Mouse (Mus musculus) embryonic facial prominence, embryonic 12.5 days (tissue): ENCODE measurements around the gene Rap1gap2. TPM values are rescaled to one million over a fixed set of nuclear protein-coding genes. Genes with fewer than 3 reads are reported as not detected.

ENCODE experiments used
- ATAC-seq: fragments of 200-750 bp; cut with Nextera tagmentation; 2 replicates; pipeline ENCODE4 v1.8.0; 2017; ENCODE audit not compliant: insufficient number of reproducible peaks, insufficient read depth, low FRiP score, low TSS enrichment
- H3K27ac ChIP-seq: fragments of 300-500 bp; sonication (generic); 2 replicates; pipeline ENCODE4 v1.5.1; 2016; ENCODE audit warnings: mild to moderate bottlenecking
- H3K27me3 ChIP-seq: fragments of 300-500 bp; sonication (generic); 2 replicates; pipeline ENCODE4 v1.6.1; 2016; ENCODE audit warnings: mild to moderate bottlenecking, moderate library complexity
- H3K36me3 ChIP-seq: fragments of 300-500 bp; sonication (generic); 2 replicates; pipeline ENCODE4 v1.6.1; 2016; ENCODE audit warnings: mild to moderate bottlenecking
- H3K4me1 ChIP-seq: fragments of 300-500 bp; sonication (generic); 2 replicates; pipeline ENCODE4 v1.6.1; 2016
- H3K4me2 ChIP-seq: fragments of 300-500 bp; sonication (generic); replicated peaks from 2 replicates; pipeline ENCODE4 v1.6.1; 2016; ENCODE audit warnings: mild to moderate bottlenecking, moderate library complexity
- H3K4me3 ChIP-seq: fragments of 300-500 bp; sonication (generic); 2 replicates; pipeline ENCODE4 v1.5.1; 2016; ENCODE audit warnings: mild to moderate bottlenecking
- H3K9ac ChIP-seq: fragments of 300-500 bp; sonication (generic); 2 replicates; pipeline ENCODE4 v1.6.1; 2016; ENCODE audit warnings: mild to moderate bottlenecking, moderate library complexity
- H3K9me3 ChIP-seq: fragments of 300-500 bp; sonication (generic); 2 replicates; pipeline ENCODE4 v1.6.1; 2016; ENCODE audit warnings: mild to moderate bottlenecking, moderate library complexity
- WGBS: fragments of 180-500 bp; shearing (Covaris S2); methylation state at CpG from one replicate; pipeline ENCODE4 v1.1.7; 2016; 5-methylcytosine and 5-hydroxymethylcytosine counted together
- polyA plus RNA-seq: library from polyadenylated mRNA; unstranded; fragments of >200 nt; fragmentation: Nextera tagmentation; extraction: Ambion mirVana; gene quantifications from 2 replicates; pipeline ENCODE4 v1.2.1, GENCODE M21; 2016

Rap1gap2 gene
- polyA plus RNA-seq, 1 experiment from 2014 or later, result 3.6 TPM

- WGBS, result 89% methylated on average over 4 of the region's 4 CpGs
- no peak overlapping the region for H3K9ac ChIP-seq
- ATAC-seq, result no peak
- H3K4me2 ChIP-seq, result no peak overlapping the region
- no peak overlapping the region for H3K27ac ChIP-seq
- no peaks in the 10 kb centered on the region for H3K27me3 ChIP-seq
- H3K36me3 ChIP-seq, result no peaks in the 10 kb centered on the region
- H3K4me1 ChIP-seq, result no peaks in the 10 kb centered on the region
- no peak overlapping the region for H3K4me3 ChIP-seq
- H3K9me3 ChIP-seq, result no peaks in the 10 kb centered on the region
These were observed 119.6 kb downstream of the Rap1gap2 start for GRCm38 (mm10) chr11:74491130-74491529.

- H3K27me3 ChIP-seq, result no peaks in the 10 kb centered on the region
- ATAC-seq, result no peak
- WGBS, result 78% methylated on average over 5 of the region's 5 CpGs
- H3K36me3 ChIP-seq, result no peaks in the 10 kb centered on the region
- no peaks in the 10 kb centered on the region for H3K9me3 ChIP-seq
- H3K4me2 ChIP-seq, result no peak overlapping the region
- no peak overlapping the region for H3K9ac ChIP-seq
- H3K4me3 ChIP-seq, result no peak overlapping the region
- no peaks in the 10 kb centered on the region for H3K4me1 ChIP-seq
- H3K27ac ChIP-seq, result no peak overlapping the region
These were observed 121.5 kb downstream of the Rap1gap2 start for GRCm38 (mm10) chr11:74489239-74489638.

GRCm38 (mm10) chr11:74487952-74488351 lies 122.8 kb downstream of the Rap1gap2 start:
- Histone ChIP-seq H3K9me3 (no peaks in the 10 kb centered on the region), H3K27me3 (no peaks in the 10 kb centered on the region), H3K27ac (no peak overlapping the region), H3K4me3 (no peak overlapping the region), H3K36me3 (no peaks in the 10 kb centered on the region), H3K4me1 (no peaks in the 10 kb centered on the region), H3K9ac (no peak overlapping the region), H3K4me2 (no peak overlapping the region)
- WGBS, result 68% methylated on average over 3 of the region's 3 CpGs
- no peak for ATAC-seq

GRCm38 (mm10) chr11:74485435-74486217 lies 125.1 kb downstream of the Rap1gap2 start:
- Histone ChIP-seq H3K4me1 (no peaks in the 10 kb centered on the region), H3K4me2 (no peak overlapping the region), H3K36me3 (no peaks in the 10 kb centered on the region), H3K4me3 (no peak overlapping the region), H3K9ac (no peak overlapping the region), H3K27ac (no peak overlapping the region), H3K27me3 (no peaks in the 10 kb centered on the region), H3K9me3 (no peaks in the 10 kb centered on the region)
- no peak for ATAC-seq
- 88% methylated on average over 7 of the region's 7 CpGs for WGBS

GRCm38 (mm10) chr11:74483871-74484270 lies 126.8 kb downstream of the Rap1gap2 start:
- Histone ChIP-seq H3K36me3 (no peaks in the 10 kb centered on the region), H3K9me3 (no peaks in the 10 kb centered on the region), H3K4me3 (no peak overlapping the region), H3K4me2 (no peak overlapping the region), H3K27ac (no peak overlapping the region), H3K4me1 (no peaks in the 10 kb centered on the region), H3K27me3 (no peaks in the 10 kb centered on the region), H3K9ac (no peak overlapping the region)
- ATAC-seq, result no peak
- 81% methylated on average over 5 of the region's 5 CpGs for WGBS

GRCm38 (mm10) chr11:74483153-74483817 lies 127.4 kb downstream of the Rap1gap2 start:
- ATAC-seq, result no peak
- no peak overlapping the region for H3K4me2 ChIP-seq

GRCm38 (mm10) chr11:74481797-74482196 lies 128.9 kb downstream of the Rap1gap2 start:
- no peak overlapping the region for H3K27ac ChIP-seq
- no peaks in the 10 kb centered on the region for H3K27me3 ChIP-seq
- no peaks in the 10 kb centered on the region for H3K36me3 ChIP-seq
- WGBS, result 85% methylated on average over 5 of the region's 5 CpGs
- no peak for ATAC-seq
- no peak overlapping the region for H3K4me3 ChIP-seq
- H3K9ac ChIP-seq, result no peak overlapping the region
- H3K4me1 ChIP-seq, result no peaks in the 10 kb centered on the region
- no peak overlapping the region for H3K4me2 ChIP-seq
- no peaks in the 10 kb centered on the region for H3K9me3 ChIP-seq

More at GRCm38 (mm10) chr11:74483153-74483817, 127.4 kb downstream of the Rap1gap2 start:
- Histone ChIP-seq H3K4me1 (no peaks in the 10 kb centered on the region), H3K9me3 (no peaks in the 10 kb centered on the region), H3K36me3 (no peaks in the 10 kb centered on the region), H3K27me3 (no peaks in the 10 kb centered on the region), H3K9ac (no peak overlapping the region), H3K4me3 (no peak overlapping the region), H3K27ac (no peak overlapping the region)
- WGBS, result 75% methylated on average over 6 of the region's 6 CpGs

- Histone ChIP-seq H3K27ac (no peak overlapping the region), H3K9me3 (no peaks in the 10 kb centered on the region), H3K9ac (no peak overlapping the region), H3K36me3 (no peaks in the 10 kb centered on the region), H3K27me3 (no peaks in the 10 kb centered on the region), H3K4me1 (no peaks in the 10 kb centered on the region), H3K4me2 (no peak overlapping the region), H3K4me3 (no peak overlapping the region)
- WGBS, result 85% methylated on average over 5 of the region's 5 CpGs
- ATAC-seq, result no peak
These were observed 130.9 kb downstream of the Rap1gap2 start for GRCm38 (mm10) chr11:74479715-74480289.

- Histone ChIP-seq H3K4me2 (no peak overlapping the region), H3K36me3 (no peaks in the 10 kb centered on the region), H3K4me1 (no peaks in the 10 kb centered on the region), H3K4me3 (no peak overlapping the region), H3K27me3 (no peaks in the 10 kb centered on the region), H3K9me3 (no peaks in the 10 kb centered on the region), H3K9ac (no peak overlapping the region), H3K27ac (no peak overlapping the region)
- WGBS, result 86% methylated on average over 2 of the region's 2 CpGs
- no peak for ATAC-seq
These were observed 131.8 kb downstream of the Rap1gap2 start for GRCm38 (mm10) chr11:74478877-74479276.

- Histone ChIP-seq H3K9me3 (no peaks in the 10 kb centered on the region), H3K9ac (no peak overlapping the region), H3K4me2 (no peak overlapping the region), H3K4me3 (no peak overlapping the region), H3K27ac (no peak overlapping the region), H3K36me3 (no peaks in the 10 kb centered on the region), H3K27me3 (no peaks in the 10 kb centered on the region), H3K4me1 (peaks cover 8% of the 10 kb centered on the region; the same call in 1 of the 2 replicates)
- ATAC-seq, result no peak
- 78% methylated on average over 10 of the region's 10 CpGs for WGBS
These were observed 138.0 kb downstream of the Rap1gap2 start for GRCm38 (mm10) chr11:74472671-74473070.

- 0 out of 2 replicates have a peak, but pooled peaks have one; percentile 33 for ATAC-seq
These were observed 142.5 kb downstream of the Rap1gap2 start for GRCm38 (mm10) chr11:74468195-74468594.

GRCm38 (mm10) chr11:74465712-74466111 lies 145.0 kb downstream of the Rap1gap2 start:
- no peak overlapping the region for H3K9ac ChIP-seq
- H3K4me3 ChIP-seq, result no peak overlapping the region
- H3K9me3 ChIP-seq, result no peaks in the 10 kb centered on the region
- H3K4me1 ChIP-seq, result peaks cover 13% of the 10 kb centered on the region; the same call in 1 of the 2 replicates
- no peak overlapping the region for H3K27ac ChIP-seq
- H3K27me3 ChIP-seq, result no peaks in the 10 kb centered on the region
- no peak for ATAC-seq
- 42% methylated on average over 7 of the region's 7 CpGs for WGBS
- H3K36me3 ChIP-seq, result no peaks in the 10 kb centered on the region
- no peak overlapping the region for H3K4me2 ChIP-seq

More at GRCm38 (mm10) chr11:74468195-74468594, 142.5 kb downstream of the Rap1gap2 start:
- H3K27me3 ChIP-seq, result no peaks in the 10 kb centered on the region
- H3K4me1 ChIP-seq, result peaks cover 13% of the 10 kb centered on the region; the same call in 1 of the 2 replicates
- 42% methylated on average over 6 of the region's 6 CpGs for WGBS
- H3K4me2 ChIP-seq, result no peak overlapping the region
- no peak overlapping the region for H3K4me3 ChIP-seq
- H3K36me3 ChIP-seq, result no peaks in the 10 kb centered on the region
- H3K9ac ChIP-seq, result no peak overlapping the region
- no peaks in the 10 kb centered on the region for H3K9me3 ChIP-seq
- H3K27ac ChIP-seq, result no peak overlapping the region
